Mouse (Mus musculus) hindbrain, embryonic 15.5 days (tissue): ENCODE measurements at regions not wholly inside any gene's neighbourhood (a gene's known extent, or its start where the extent isn't known, plus 50 kb on each side); places are given as distances from the start of the nearest gene placed in this dataset.

ENCODE experiments used
- ATAC-seq: fragments of 200-750 bp; cut with Nextera tagmentation; 2 replicates; pipeline ENCODE4 v1.8.0; 2017; ENCODE audit warnings: low read depth, moderate number of reproducible peaks, moderate TSS enrichment; ENCODE audit not compliant: low FRiP score
- H3K27ac ChIP-seq: fragments of 300-500 bp; sonication (generic); replicated peaks from 2 replicates; pipeline ENCODE4 v1.5.1; 2015; ENCODE audit warnings: mild to moderate bottlenecking, inconsistent platforms
- H3K27me3 ChIP-seq: fragments of 300-500 bp; sonication (generic); 2 replicates; pipeline ENCODE4 v1.6.1; 2015; ENCODE audit warnings: control low read depth, inconsistent platforms
- H3K36me3 ChIP-seq: fragments of 300-500 bp; sonication (generic); 2 replicates; pipeline ENCODE4 v1.6.1; 2015; ENCODE audit warnings: control low read depth, inconsistent platforms
- H3K4me1 ChIP-seq: fragments of 300-500 bp; sonication (generic); replicated peaks from 2 replicates; pipeline ENCODE4 v1.6.1; 2015; ENCODE audit warnings: control low read depth, inconsistent platforms
- H3K4me2 ChIP-seq: fragments of 300-500 bp; sonication (generic); 2 replicates; pipeline ENCODE4 v1.6.1; 2015; ENCODE audit warnings: moderate library complexity, mild to moderate bottlenecking, inconsistent platforms
- H3K4me3 ChIP-seq: fragments of 300-500 bp; sonication (generic); 2 replicates; pipeline ENCODE4 v1.5.1; 2015; ENCODE audit warnings: mild to moderate bottlenecking, inconsistent platforms
- H3K9ac ChIP-seq: fragments of 300-500 bp; sonication (generic); 2 replicates; pipeline ENCODE4 v1.6.1; 2015; ENCODE audit warnings: inconsistent platforms
- H3K9me3 ChIP-seq: fragments of 300-500 bp; sonication (generic); 2 replicates; pipeline ENCODE4 v1.6.1; 2016; ENCODE audit warnings: control low read depth, inconsistent platforms
- WGBS: fragments of 180-500 bp; shearing (Covaris S2); methylation state at CpG from one replicate; pipeline ENCODE4 v1.1.7; 2015; 5-methylcytosine and 5-hydroxymethylcytosine counted together

DNA sequence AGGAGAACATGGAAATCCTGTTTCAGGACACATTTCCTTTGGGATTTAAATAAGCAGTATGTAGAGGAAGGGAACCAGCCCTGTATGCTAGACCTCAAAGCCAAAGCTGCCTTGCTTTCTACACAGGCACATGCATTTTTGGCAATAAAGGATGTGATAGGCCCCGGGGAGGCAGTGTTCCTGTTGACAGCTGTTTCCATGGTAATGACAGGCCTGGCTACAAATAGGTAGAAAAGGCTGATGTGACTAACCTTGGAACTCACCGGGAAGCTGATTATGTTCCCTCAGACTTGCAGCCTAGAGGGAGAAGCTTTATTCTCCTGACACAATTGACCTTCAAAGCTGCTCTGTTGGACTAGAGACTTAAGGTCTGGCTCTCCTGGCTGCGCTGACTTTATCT lies 101.6 kb upstream of the Ywhaq start:
- Histone ChIP-seq H3K4me3 (no peak overlapping the region), H3K9me3 (no peaks in the 10 kb centered on the region), H3K27ac (no peak overlapping the region), H3K27me3 (no peaks in the 10 kb centered on the region), H3K4me1 (0 out of 2 replicates have a peak, but pooled peaks cover 5% of the 10 kb centered on the region), H3K4me2 (no peak overlapping the region), H3K9ac (no peak overlapping the region), H3K36me3 (no peaks in the 10 kb centered on the region)
- no peak for ATAC-seq
- WGBS = 41% methylated on average over 3 of the region's 3 CpGs

DNA sequence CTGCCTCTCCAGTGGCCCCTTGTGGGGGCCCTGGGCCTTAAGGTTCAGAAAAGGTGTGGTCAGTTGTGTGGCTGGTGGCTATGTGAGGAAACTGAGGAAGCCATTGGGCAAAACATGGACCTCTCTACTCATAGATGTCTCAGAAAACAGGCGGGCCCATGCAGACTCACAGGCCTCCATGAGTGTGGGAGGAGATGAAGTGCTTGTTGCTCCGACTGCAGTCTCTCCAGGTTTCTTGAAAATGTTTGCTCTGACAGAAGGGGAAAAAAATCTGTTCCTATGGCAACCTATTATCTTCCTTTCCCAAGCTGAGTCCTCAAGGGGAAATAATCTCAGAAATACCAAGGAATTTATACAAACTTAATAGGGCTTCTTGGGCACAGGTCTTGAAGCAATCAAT lies 95.3 kb upstream of the Ywhaq start:
- peaks cover 17% of the 10 kb centered on the region for H3K4me1 ChIP-seq
- H3K9me3 ChIP-seq = no peaks in the 10 kb centered on the region
- H3K9ac ChIP-seq = no peak overlapping the region
- H3K27ac ChIP-seq = no peak overlapping the region
- H3K27me3 ChIP-seq = no peaks in the 10 kb centered on the region
- no peak overlapping the region for H3K4me2 ChIP-seq
- no peak overlapping the region for H3K4me3 ChIP-seq
- no peak for ATAC-seq
- 71% methylated on average over 2 of the region's 2 CpGs for WGBS
- H3K36me3 ChIP-seq = no peaks in the 10 kb centered on the region

DNA sequence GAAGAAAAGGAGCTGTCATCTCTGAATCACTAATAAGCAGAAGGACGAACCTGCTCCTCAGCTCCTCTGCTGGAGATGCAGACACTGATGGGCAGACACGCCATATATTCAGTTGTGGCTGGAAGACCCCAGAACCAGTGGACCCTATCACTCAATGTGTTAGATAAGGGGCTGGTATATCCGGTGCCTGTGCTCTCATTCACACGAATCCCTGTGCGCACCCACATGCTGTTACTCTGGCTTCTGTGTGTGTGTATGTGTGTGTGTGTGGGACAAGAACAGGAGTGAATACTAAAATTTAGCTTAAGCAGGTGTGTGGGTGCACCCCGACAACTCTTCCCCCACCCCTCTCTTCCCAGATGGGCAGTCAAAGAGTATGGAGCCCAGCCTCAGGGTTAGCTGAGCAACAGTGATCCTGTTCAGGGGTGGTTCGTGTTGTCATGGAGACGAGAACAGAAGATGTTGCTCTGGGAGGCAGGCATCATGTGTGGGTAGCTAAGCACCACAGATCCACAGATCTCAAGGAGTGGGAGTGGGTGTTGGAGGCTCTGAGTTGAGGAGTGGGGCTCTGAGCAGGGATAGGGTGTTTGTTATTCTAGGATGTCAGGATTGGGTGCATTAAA lies 93.7 kb upstream of the Ywhaq start:
- Histone ChIP-seq H3K27me3 (no peaks in the 10 kb centered on the region), H3K4me1 (peaks cover 17% of the 10 kb centered on the region), H3K36me3 (no peaks in the 10 kb centered on the region), H3K9ac (no peak overlapping the region), H3K4me3 (no peak overlapping the region), H3K27ac (peak overlapping the region; percentile 39; the same call in 1 of the 2 replicates), H3K4me2 (no peak overlapping the region), H3K9me3 (no peaks in the 10 kb centered on the region)
- 62% methylated on average over 8 of the region's 8 CpGs for WGBS
- ATAC-seq = peak; percentile 80

DNA sequence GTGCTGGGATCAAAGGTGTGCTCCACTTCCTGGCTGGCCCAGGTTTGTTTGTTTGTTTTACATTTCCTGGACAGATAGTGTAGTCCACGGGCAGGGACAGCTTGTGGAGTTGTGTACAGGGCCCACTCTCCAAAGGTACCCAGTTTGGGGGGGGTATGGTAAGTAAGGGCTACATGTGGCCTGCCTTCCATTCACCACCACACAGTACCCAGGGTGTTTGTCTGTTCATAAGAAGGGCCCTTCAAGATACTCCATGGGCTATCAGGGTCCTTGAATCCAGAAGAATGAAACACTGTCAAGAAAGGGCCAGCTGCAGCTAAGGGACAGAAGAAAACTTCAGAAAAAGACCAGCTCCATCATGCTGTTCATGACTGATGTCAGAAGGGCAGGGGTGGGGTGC lies 89.6 kb upstream of the Ywhaq start:
- Histone ChIP-seq H3K4me2 (no peak overlapping the region), H3K9ac (no peak overlapping the region), H3K27ac (no peak overlapping the region), H3K36me3 (no peaks in the 10 kb centered on the region), H3K27me3 (no peaks in the 10 kb centered on the region), H3K9me3 (no peaks in the 10 kb centered on the region), H3K4me3 (no peak overlapping the region), H3K4me1 (peaks cover 20% of the 10 kb centered on the region)
- 100% methylated on average over 1 of the region's 1 CpGs for WGBS
- no peak for ATAC-seq

DNA sequence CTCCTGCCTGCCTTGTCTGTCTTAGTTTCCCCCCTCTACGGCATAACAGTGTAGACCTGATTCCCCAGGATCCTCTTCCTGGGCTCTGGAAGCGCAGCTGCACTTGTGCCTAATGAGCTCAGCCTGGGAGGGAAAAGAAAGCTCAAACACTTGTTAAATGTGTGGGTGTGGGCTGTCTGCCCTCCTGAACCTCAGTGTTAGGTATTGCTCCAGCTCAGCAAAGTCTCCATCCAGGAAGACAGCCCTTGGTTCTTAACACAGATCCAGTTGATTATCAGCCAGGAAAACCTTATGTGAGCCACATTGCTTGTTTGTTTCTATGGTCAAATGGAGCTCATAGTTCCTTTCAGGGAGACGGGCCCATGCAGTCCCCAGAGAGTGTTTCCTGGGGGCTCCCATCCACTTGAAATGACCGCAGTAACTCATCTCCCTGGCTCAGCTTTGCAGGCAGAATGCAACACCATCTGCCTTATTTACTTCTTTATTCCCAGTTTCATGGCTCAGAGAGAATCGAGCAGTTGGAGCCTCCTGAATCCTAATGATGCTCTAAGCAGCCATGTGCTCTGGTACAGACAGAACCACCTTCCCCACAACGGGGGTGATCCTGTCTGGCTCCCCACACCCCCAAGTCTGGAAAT lies 88.4 kb upstream of the Ywhaq start:
- 55% methylated on average over 6 of the region's 6 CpGs for WGBS
- ATAC-seq = peak; percentile 31; the same call in 1 of the 2 replicates
- H3K27me3 ChIP-seq = no peaks in the 10 kb centered on the region

DNA sequence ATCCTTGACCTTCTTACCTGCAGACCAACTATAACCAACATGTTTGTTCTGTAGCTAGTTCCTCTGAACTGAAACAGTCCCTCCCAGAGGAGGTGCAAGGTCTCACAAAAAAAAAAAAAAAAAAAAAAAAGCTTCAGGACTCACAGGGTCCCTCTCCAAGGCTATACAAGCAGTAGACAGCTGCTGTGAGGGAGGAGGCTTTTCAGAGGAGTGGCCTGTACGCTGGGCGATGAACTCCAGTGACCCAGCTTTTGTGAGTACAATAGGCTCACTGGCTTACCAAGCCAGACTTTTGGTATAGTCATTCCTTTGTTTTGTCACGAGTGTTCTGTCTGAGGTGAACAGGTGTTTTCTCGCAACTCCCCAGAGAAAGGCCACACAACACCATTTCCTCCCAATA lies 85.8 kb upstream of the Ywhaq start:
- Histone ChIP-seq H3K9ac (no peak overlapping the region), H3K27ac (no peak overlapping the region), H3K9me3 (no peaks in the 10 kb centered on the region), H3K27me3 (no peaks in the 10 kb centered on the region), H3K4me2 (no peak overlapping the region), H3K4me3 (no peak overlapping the region), H3K36me3 (no peaks in the 10 kb centered on the region), H3K4me1 (peaks cover 7% of the 10 kb centered on the region; the same call in 1 of the 2 replicates)
- no peak for ATAC-seq
- WGBS = 41% methylated on average over 4 of the region's 4 CpGs

More for the DNA sequence above, 88.4 kb upstream of the Ywhaq start:
- Histone ChIP-seq H3K4me2 (no peak overlapping the region), H3K9ac (no peak overlapping the region), H3K9me3 (no peaks in the 10 kb centered on the region), H3K4me3 (no peak overlapping the region), H3K36me3 (no peaks in the 10 kb centered on the region), H3K27ac (peak overlapping the region; percentile 37; the same call in 1 of the 2 replicates), H3K4me1 (peaks cover 16% of the 10 kb centered on the region)

DNA sequence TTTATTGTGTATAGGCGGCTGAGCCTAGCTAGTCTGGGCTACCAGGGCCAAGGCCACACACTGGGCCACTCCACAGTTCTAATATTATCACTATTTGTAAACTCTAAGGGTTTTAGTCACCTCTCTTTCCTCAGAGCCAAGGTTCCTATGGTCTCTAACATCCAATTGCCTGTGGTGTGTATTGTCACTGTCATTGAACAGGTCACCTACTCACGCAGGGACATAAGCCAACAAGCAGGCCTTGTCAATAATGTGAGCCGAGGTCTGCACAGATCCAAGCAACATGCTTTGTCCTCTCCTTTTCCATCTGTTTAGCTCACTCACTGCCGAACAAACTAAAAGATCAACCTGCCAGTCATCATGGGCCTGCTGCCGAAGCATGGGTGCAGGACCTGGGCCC lies 79.5 kb upstream of the Ywhaq start:
- Histone ChIP-seq H3K9me3 (no peaks in the 10 kb centered on the region), H3K36me3 (no peaks in the 10 kb centered on the region), H3K4me1 (peaks cover 6% of the 10 kb centered on the region; the same call in 1 of the 2 replicates), H3K27me3 (no peaks in the 10 kb centered on the region), H3K9ac (no peak overlapping the region), H3K4me2 (no peak overlapping the region), H3K27ac (no peak overlapping the region), H3K4me3 (no peak overlapping the region)
- no peak for ATAC-seq
- 82% methylated on average over 5 of the region's 5 CpGs for WGBS

DNA sequence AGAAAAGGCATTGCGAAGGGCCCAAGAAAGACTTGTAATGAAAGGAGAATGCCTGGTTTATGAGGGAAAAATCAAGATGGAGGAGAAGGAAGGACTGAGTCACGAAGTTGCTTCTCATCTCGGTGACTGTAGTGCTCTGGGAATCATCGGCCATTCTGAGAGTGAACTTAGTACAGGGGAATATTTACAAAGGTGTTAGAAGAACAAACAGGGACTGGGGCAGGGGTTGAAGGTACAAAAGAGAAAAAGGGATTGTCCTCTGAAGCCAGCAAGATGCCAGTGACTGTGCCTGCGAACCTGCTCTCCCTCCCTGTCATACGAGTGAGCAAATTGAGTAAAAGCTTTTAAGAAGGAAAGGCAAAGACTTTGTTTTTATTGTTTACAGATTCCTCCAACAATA lies 78.1 kb upstream of the Ywhaq start:
- Histone ChIP-seq H3K27me3 (no peaks in the 10 kb centered on the region), H3K27ac (no peak overlapping the region), H3K4me2 (no peak overlapping the region), H3K9me3 (no peaks in the 10 kb centered on the region), H3K4me3 (no peak overlapping the region), H3K36me3 (no peaks in the 10 kb centered on the region), H3K4me1 (peaks cover 6% of the 10 kb centered on the region; the same call in 1 of the 2 replicates), H3K9ac (no peak overlapping the region)
- 93% methylated on average over 6 of the region's 6 CpGs for WGBS
- no peak for ATAC-seq

DNA sequence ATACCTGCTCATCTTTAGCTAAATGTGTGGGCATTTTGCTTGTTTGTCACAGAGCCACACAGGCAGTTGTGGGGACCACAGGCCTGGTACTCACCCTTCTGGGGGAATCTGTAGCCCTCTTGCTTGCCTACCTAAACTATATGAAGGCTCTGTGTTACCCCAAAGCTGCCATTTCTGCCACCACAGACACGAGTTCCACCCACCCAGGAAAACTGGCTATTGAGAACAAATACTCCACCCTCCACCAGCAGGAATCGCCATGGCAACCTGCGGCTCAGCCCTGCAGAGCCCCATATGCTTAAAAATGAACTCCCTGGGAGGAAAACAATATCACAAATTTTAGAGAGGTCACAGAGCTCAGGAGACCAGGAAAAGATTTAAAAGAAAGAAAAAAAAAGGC lies 76.0 kb upstream of the Ywhaq start:
- Histone ChIP-seq H3K36me3 (no peaks in the 10 kb centered on the region), H3K9me3 (no peaks in the 10 kb centered on the region), H3K4me3 (no peak overlapping the region), H3K4me2 (no peak overlapping the region), H3K27me3 (no peaks in the 10 kb centered on the region), H3K4me1 (peaks cover 6% of the 10 kb centered on the region; the same call in 1 of the 2 replicates), H3K27ac (no peak overlapping the region), H3K9ac (no peak overlapping the region)
- 27% methylated on average over 3 of the region's 3 CpGs for WGBS
- no peak for ATAC-seq

DNA sequence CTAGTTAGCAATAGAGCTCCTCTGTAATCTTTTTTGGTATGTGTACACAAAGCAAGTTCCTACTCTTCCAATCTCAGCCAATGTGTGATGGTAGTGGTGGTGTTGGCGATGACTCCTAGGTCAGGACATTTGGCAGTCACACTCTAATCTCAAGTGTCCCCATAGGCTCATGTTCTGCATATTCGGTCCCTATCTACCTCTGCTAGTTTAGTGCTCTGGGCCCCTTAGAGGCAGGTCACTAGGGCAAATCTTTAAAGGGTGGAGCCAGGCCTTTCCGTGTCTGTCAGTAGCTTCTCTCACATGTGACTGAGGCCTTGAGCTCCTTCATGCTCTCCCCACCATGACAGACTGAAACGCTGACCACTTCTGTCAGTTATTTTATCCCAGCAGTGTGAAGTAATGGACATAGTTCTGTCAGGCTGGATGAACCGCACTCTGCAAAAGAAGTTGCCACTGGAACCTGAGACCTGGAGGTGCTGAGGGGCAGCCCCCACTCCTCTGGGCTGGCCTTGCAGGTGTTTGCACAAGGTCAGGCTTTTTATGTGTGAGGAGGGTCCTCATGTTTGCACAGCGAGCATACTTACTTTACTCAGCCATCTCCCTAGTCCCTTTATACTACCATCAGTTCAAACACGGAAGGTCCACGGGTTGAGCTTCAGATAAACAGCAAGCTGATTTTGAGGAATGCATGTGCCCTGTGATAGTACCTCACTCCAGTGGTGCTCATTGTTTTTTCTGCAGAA lies 75.3 kb upstream of the Ywhaq start:
- Histone ChIP-seq H3K36me3 (no peaks in the 10 kb centered on the region), H3K27me3 (no peaks in the 10 kb centered on the region), H3K4me2 (no peak overlapping the region), H3K27ac (no peak overlapping the region), H3K4me3 (no peak overlapping the region), H3K4me1 (peaks cover 6% of the 10 kb centered on the region; the same call in 1 of the 2 replicates), H3K9me3 (no peaks in the 10 kb centered on the region), H3K9ac (no peak overlapping the region)
- no peak for ATAC-seq
- 84% methylated on average over 8 of the region's 8 CpGs for WGBS

DNA sequence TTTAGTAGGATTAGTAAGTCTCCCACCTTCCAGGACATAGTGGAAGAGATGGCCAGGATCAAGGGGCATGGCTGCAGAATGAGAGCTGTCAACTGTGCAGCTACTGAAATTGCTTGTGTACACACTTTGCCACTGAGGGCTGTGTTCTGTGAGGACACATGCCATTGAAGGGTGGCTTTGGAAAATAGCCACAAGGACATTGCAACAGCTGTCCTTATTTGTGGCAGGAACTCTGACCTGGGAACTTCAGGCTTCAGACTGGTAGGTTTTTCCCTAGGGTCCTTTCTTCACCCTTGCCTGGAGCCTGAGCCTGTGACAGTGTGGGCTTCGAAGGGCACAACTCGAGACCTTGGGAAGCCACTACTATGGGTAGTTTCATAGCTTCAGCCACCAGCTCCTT lies 64.2 kb upstream of the Ywhaq start:
- H3K4me3 ChIP-seq = no peak overlapping the region
- no peaks in the 10 kb centered on the region for H3K9me3 ChIP-seq
- WGBS = 84% methylated on average over 2 of the region's 2 CpGs
- no peak overlapping the region for H3K9ac ChIP-seq
- H3K36me3 ChIP-seq = no peaks in the 10 kb centered on the region
- no peaks in the 10 kb centered on the region for H3K27me3 ChIP-seq
- no peaks in the 10 kb centered on the region for H3K4me1 ChIP-seq
- H3K27ac ChIP-seq = no peak overlapping the region
- no peak for ATAC-seq
- no peak overlapping the region for H3K4me2 ChIP-seq

DNA sequence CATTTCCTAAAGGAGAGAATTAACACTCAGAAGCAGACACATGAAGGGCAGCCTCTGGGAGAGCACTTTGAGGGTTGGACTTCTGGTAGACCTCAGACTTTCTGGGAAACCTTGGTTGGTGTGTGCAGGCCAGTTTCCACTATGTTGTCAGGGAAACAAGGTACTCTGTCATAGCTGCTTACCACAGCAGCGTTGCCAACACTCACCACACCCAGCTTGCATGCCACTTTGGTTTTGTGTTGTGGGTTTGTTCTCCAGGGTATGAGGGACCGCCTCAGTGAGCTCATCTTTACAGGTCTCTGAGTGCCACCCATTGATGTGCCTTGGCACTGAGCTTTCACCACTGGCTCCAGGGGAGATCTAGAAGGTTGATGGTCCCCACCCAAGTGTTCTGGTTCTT lies 62.8 kb upstream of the Ywhaq start:
- no peak overlapping the region for H3K27ac ChIP-seq
- H3K9ac ChIP-seq = no peak overlapping the region
- no peaks in the 10 kb centered on the region for H3K4me1 ChIP-seq
- ATAC-seq = no peak
- H3K4me3 ChIP-seq = no peak overlapping the region
- no peak overlapping the region for H3K4me2 ChIP-seq
- no peaks in the 10 kb centered on the region for H3K27me3 ChIP-seq
- WGBS = 84% methylated on average over 2 of the region's 2 CpGs
- no peaks in the 10 kb centered on the region for H3K36me3 ChIP-seq
- no peaks in the 10 kb centered on the region for H3K9me3 ChIP-seq
